Mouse (Mus musculus) granulocyte monocyte progenitor cell, adult 5-6 weeks (primary cell): ENCODE data around the gene Senp6. TPM values are rescaled to one million over a fixed set of nuclear protein-coding genes. Genes with fewer than 3 reads are reported as not detected.
A peak's percentile ranks its signal among the peaks of the same experiment; 100 is the strongest.

Experiments
- ATAC-seq: replicated peaks from 2 replicates; pipeline ENCODE4 v1.8.0; 2016; ENCODE audit warnings: mild to moderate bottlenecking, moderate TSS enrichment, inconsistent platforms; ENCODE audit not compliant: poor library complexity, severe bottlenecking
- total RNA-seq, 2 experiments: library from RNA; stranded (forward) in 1 of 2; stranded (reverse) in 1 of 2; fragments of 200-712, 200-1000 nt in 1 of 2; fragments of >200 nt in 1 of 2; fragmentation: Nextera tagmentation in 1 of 2; gene quantifications; 2 replicates each; pipeline ENCODE4 v1.2.3; 2014 to 2017

The Senp6 gene
- total RNA-seq, 2 experiments from 2014 or later = 111 to 186 TPM

GRCm38 (mm10) chr9:80074067-80074466, 7.4 kb downstream of the Senp6 start:
- ATAC-seq = peak; percentile 38

GRCm38 (mm10) chr9:80074949-80075348, 8.2 kb downstream of the Senp6 start:
- ATAC-seq = no peak

GRCm38 (mm10) chr9:80080941-80081340, 14.2 kb downstream of the Senp6 start:
- ATAC-seq = peak; percentile 96

GRCm38 (mm10) chr9:80084429-80085092, 17.9 kb downstream of the Senp6 start:
- ATAC-seq = no peak

GRCm38 (mm10) chr9:80085665-80086064, 19.0 kb downstream of the Senp6 start:
- no peak for ATAC-seq

GRCm38 (mm10) chr9:80086272-80086966, 19.7 kb downstream of the Senp6 start:
- peak; percentile 86 for ATAC-seq

- ATAC-seq = no peak
Observed at GRCm38 (mm10) chr9:80089409-80089808, 22.7 kb downstream of the Senp6 start.

GRCm38 (mm10) chr9:80096325-80096724, 29.6 kb downstream of the Senp6 start:
- ATAC-seq = no peak

GRCm38 (mm10) chr9:80145992-80146587, 79.4 kb downstream of the Senp6 start:
- no peak for ATAC-seq

GRCm38 (mm10) chr9:80149594-80149993, 82.9 kb downstream of the Senp6 start:
- peak; percentile 52 for ATAC-seq

GRCm38 (mm10) chr9:80155277-80155676, 88.6 kb downstream of the Senp6 start:
- ATAC-seq = no peak

GRCm38 (mm10) chr9:80156780-80157179, 90.1 kb downstream of the Senp6 start:
- peak; percentile 76 for ATAC-seq

GRCm38 (mm10) chr9:80157840-80158465, 91.2 kb downstream of the Senp6 start:
- ATAC-seq = no peak

GRCm38 (mm10) chr9:80158937-80159336, 92.2 kb downstream of the Senp6 start:
- ATAC-seq = no peak

GRCm38 (mm10) chr9:80161451-80161850, 94.7 kb downstream of the Senp6 start:
- no peak for ATAC-seq

GRCm38 (mm10) chr9:80163126-80163723, 96.5 kb downstream of the Senp6 start:
- ATAC-seq = peak; percentile 41

GRCm38 (mm10) chr9:80164191-80164590, 97.5 kb downstream of the Senp6 start:
- no peak for ATAC-seq

- ATAC-seq = peak; percentile 78
Observed at GRCm38 (mm10) chr9:80164611-80165474, 98.1 kb downstream of the Senp6 start, which contains the start of gene Myo6. Myo6 (plus strand) TSS chr9:80165031.

- ATAC-seq = no peak
Observed at GRCm38 (mm10) chr9:80165690-80166089, 99.0 kb downstream of the Senp6 start.

GRCm38 (mm10) chr9:80166425-80166824, 99.7 kb downstream of the Senp6 start:
- ATAC-seq = no peak
